Mouse (Mus musculus) midbrain, embryonic 10.5 days (tissue): ENCODE results near the gene Alkal2. TPM values are rescaled to one million over a fixed set of nuclear protein-coding genes. Genes with fewer than 3 reads are reported as not detected.
A peak's percentile ranks its signal among the peaks of the same experiment; 100 is the strongest.

Source experiments
- DNase-seq: peaks from one replicate; pipeline ENCODE4 v3.0.0-alpha.2; 2017; ENCODE audit warnings: low spot score
- H3K27ac ChIP-seq: fragments of 300-500 bp; sonication (generic); replicated peaks from 2 replicates; pipeline ENCODE4 v1.5.1; 2016; ENCODE audit warnings: mild to moderate bottlenecking
- H3K27me3 ChIP-seq: fragments of 300-500 bp; sonication (generic); 2 replicates; pipeline ENCODE4 v1.6.1; 2016; ENCODE audit warnings: low read depth, mild to moderate bottlenecking; ENCODE audit not compliant: poor library complexity, severe bottlenecking
- H3K36me3 ChIP-seq: fragments of 300-500 bp; sonication (generic); 2 replicates; pipeline ENCODE4 v1.6.1; 2016; ENCODE audit warnings: mild to moderate bottlenecking, moderate library complexity
- H3K4me1 ChIP-seq: fragments of 300-500 bp; sonication (generic); 2 replicates; pipeline ENCODE4 v1.6.1; 2016
- H3K4me3 ChIP-seq: fragments of 300-500 bp; sonication (generic); 2 replicates; pipeline ENCODE4 v1.5.1; 2016; ENCODE audit warnings: mild to moderate bottlenecking, moderate library complexity
- H3K9me3 ChIP-seq: fragments of 300-500 bp; sonication (generic); replicated peaks from 2 replicates; pipeline ENCODE4 v1.6.1; 2016; ENCODE audit warnings: mild to moderate bottlenecking
- WGBS: fragments of 180-500 bp; shearing (Covaris S2); methylation state at CpG from one replicate; pipeline ENCODE4 v1.1.7; 2016; 5-methylcytosine and 5-hydroxymethylcytosine counted together
- polyA plus RNA-seq: library from polyadenylated mRNA; unstranded; fragments of >200 nt; fragmentation: Nextera tagmentation; extraction: Ambion mirVana; gene quantifications from 2 replicates; pipeline ENCODE4 v1.2.1, GENCODE M21; 2016

Gene Alkal2
- 0.25 and 0.38 TPM in 2 replicates for polyA plus RNA-seq

DNA sequence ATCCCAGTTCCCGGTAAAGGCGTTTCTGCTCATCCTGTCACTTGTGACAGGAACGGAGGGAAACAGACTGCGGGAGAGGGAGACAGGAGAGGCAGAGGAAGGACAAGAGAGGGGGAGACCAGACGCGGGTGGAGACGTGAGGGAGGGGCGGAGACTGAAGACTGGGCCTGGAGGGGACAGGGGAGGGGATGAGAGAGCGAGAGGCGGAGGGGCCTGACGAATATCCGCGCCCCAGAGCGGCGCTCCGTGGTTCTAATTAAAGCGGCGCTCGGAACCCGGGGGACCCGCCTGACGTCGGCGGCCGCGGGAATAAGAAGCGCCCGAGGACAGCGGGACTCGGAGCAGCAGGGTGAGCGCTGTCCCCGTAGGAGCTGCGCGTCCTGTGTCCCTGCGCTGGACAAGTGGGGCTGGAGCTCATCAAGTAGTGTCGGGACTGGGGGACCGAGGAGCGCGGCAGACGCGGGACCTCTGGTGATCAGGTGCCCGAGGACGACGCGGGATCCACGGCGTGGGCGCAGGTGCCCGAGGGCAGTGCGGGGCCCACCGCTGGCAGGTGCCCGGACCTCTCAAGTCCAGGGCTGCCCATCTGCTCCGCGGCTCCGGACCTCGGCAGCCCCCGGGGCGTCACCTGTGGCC lies at the start of gene Alkal2:
Alkal2 (plus strand) TSS at position 337 of the 636 bp plus-strand sequence.
- peak within 1 kb of the TSS; percentile 72 for H3K4me3 ChIP-seq
- peak within 1 kb of the TSS; percentile 28; the same call in 1 of the 2 replicates for H3K27ac ChIP-seq
- no peaks in the 10 kb centered on the region for H3K36me3 ChIP-seq
- peaks cover 56% of the 10 kb centered on the region for H3K27me3 ChIP-seq
- peaks cover 15% of the 10 kb centered on the region for H3K4me1 ChIP-seq
- no peaks in the 10 kb centered on the region for H3K9me3 ChIP-seq
- peak; percentile 48 for DNase-seq
- WGBS, result under 1% methylated on average over 58 of the region's 58 CpGs

DNA sequence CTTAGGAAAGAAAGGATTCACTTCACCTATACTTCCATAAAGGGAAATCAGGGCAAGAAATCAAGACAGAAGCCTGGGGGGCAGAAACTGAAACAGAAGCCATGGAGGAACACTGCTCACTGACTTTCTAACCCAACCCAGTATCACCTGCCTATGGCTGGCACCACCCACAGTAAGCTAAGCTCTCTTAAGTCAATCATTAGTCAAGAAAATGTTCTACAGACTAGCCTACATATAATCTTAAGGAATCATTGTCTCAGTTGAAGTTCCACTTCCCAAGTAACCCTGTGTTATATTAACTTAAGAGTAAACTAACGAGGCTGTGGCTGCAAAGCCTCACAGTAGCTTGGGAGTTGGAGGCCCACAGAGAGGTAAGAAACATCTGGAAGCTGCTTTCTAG lies 35.6 kb upstream of the Alkal2 start:
- DNase-seq, result no peak
- Histone ChIP-seq H3K4me1 (0 out of 2 replicates have a peak, but pooled peaks cover 2% of the 10 kb centered on the region), H3K9me3 (no peaks in the 10 kb centered on the region), H3K27me3 (no peaks in the 10 kb centered on the region), H3K4me3 (no peak overlapping the region), H3K27ac (no peak overlapping the region), H3K36me3 (no peaks in the 10 kb centered on the region)
- WGBS, result 81% methylated on average over 1 of the region's 1 CpGs

DNA sequence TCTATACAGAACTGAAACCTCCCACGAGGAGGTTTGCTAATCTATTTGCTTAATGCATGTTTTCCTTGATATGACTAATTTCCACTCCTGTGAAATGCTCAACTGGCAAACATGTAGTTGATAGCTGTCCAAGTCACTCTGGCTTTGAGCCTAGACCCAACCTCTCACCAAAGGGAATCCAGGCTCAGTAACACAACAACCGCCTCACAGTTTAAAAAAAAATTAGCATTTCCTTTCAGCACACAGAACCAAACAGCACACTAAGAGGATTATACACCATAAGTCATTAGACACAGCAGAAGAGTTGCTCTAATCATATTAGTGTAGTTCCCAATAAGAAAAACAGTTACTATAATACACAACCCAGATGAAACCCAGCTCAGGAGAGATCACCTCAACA lies 33.2 kb upstream of the Alkal2 start:
- no peak for DNase-seq
- 56% methylated on average over 2 of the region's 2 CpGs for WGBS
- 0 out of 2 replicates have a peak, but pooled peaks cover 2% of the 10 kb centered on the region for H3K4me1 ChIP-seq
- H3K9me3 ChIP-seq, result no peaks in the 10 kb centered on the region
- H3K27me3 ChIP-seq, result no peaks in the 10 kb centered on the region
- H3K27ac ChIP-seq, result no peak overlapping the region
- H3K36me3 ChIP-seq, result no peaks in the 10 kb centered on the region
- no peak overlapping the region for H3K4me3 ChIP-seq

DNA sequence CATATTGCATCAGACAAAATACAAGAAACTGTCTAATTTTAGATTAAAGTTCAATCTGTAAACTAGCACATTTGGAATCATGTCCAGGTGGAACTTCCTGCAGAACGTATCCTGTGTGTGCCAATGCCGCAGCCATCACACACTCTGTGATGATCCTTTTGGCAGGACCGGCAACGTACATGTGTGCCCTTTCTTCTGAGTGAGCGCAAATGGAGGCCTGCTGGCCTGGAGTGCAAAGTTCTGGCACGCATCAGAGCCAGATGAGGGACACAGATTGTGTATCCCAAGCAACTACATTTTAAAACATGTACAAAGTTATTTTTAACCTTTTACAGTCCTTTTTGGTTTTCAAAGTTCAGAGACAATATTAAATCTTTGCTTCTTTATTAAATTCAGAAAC lies 32.3 kb upstream of the Alkal2 start:
- no peaks in the 10 kb centered on the region for H3K36me3 ChIP-seq
- no peak overlapping the region for H3K4me3 ChIP-seq
- H3K9me3 ChIP-seq, result no peaks in the 10 kb centered on the region
- no peak for DNase-seq
- H3K27ac ChIP-seq, result no peak overlapping the region
- H3K27me3 ChIP-seq, result no peaks in the 10 kb centered on the region
- 0 out of 2 replicates have a peak, but pooled peaks cover 2% of the 10 kb centered on the region for H3K4me1 ChIP-seq
- 93% methylated on average over 6 of the region's 6 CpGs for WGBS

DNA sequence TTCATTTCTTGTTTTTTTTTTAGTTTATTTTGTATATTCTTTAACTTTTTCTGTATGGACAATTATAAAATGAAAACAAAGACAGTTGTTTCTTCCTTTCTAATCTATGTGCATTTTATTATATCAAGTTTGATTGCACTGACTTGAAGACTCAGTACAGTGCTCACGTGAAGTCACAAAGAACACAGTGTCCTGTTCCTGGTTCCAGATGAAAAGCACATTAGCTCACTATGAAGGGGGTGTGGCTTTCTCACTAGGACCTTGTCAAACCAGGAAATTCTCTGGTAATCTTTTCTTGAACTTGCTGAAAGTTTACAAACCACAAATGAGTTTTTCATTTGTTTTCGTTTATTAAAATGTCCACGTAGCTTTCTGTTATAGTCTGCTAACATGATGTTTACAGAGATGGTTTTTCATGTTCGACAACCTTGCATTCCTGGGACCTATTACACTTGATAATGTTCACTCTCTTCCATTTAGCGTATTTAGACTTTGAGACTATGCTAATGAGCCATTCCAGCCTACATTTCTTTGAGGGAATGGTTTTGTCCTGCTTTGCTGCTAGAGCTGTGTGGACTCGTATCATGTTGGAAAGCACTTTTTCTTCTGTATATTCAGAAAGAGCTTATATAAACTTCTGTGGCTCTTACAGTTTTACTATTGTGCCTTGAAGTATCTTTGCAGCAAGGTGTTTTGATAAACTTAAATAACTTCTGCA lies 28.5 kb upstream of the Alkal2 start:
- DNase-seq, result no peak
- no peak overlapping the region for H3K4me3 ChIP-seq
- WGBS, result 86% methylated on average over 6 of the region's 6 CpGs
- 0 out of 2 replicates have a peak, but pooled peaks cover 2% of the 10 kb centered on the region for H3K4me1 ChIP-seq
- no peaks in the 10 kb centered on the region for H3K9me3 ChIP-seq
- no peaks in the 10 kb centered on the region for H3K27me3 ChIP-seq
- H3K36me3 ChIP-seq, result no peaks in the 10 kb centered on the region
- H3K27ac ChIP-seq, result no peak overlapping the region

DNA sequence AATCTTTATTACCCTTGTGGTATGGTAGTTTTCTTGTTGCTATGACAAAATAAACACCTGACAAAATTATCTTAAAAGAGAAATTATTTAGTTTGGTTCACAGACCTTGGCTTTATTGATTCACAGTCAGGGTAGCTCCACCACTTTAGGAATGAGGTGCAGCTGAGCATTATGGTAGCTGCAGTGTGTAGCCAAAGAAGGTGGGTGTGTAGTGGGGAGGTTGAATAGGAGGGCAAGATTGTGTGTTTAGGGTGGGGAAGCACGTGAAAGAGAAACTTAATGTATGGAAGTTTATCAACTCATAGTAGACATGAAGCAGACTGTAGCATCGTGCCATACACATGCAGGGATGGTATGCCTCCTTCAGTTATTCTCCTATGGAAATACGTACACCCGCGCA lies 27.9 kb upstream of the Alkal2 start:
- no peaks in the 10 kb centered on the region for H3K9me3 ChIP-seq
- H3K4me3 ChIP-seq, result no peak overlapping the region
- no peaks in the 10 kb centered on the region for H3K36me3 ChIP-seq
- WGBS, result 89% methylated on average over 5 of the region's 5 CpGs
- H3K27ac ChIP-seq, result no peak overlapping the region
- no peaks in the 10 kb centered on the region for H3K27me3 ChIP-seq
- DNase-seq, result no peak
- no peaks in the 10 kb centered on the region for H3K4me1 ChIP-seq

DNA sequence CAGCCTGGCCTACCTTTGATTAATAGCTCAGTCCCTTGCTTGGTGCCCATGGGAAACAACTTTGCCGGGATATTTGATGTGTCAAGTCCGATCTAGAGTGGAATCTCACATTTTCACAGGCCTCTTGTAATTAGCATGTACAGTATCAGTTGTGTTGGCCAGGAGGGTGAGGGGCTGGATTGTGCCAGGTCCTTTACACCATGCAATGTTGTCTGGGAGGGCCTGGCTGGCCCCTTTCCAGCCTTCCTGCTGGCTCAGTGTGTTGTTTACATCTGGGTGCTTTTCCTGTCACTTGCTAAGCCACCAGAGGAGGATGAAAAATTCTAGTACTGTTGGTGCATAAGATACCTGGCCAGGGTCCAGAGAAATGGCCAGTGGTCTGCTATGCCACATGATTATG lies 19.8 kb upstream of the Alkal2 start:
- Histone ChIP-seq H3K4me1 (no peaks in the 10 kb centered on the region), H3K9me3 (no peaks in the 10 kb centered on the region), H3K27me3 (no peaks in the 10 kb centered on the region), H3K4me3 (no peak overlapping the region), H3K27ac (no peak overlapping the region), H3K36me3 (no peaks in the 10 kb centered on the region)
- no peak for DNase-seq
- WGBS, result 88% methylated on average over 2 of the region's 2 CpGs

DNA sequence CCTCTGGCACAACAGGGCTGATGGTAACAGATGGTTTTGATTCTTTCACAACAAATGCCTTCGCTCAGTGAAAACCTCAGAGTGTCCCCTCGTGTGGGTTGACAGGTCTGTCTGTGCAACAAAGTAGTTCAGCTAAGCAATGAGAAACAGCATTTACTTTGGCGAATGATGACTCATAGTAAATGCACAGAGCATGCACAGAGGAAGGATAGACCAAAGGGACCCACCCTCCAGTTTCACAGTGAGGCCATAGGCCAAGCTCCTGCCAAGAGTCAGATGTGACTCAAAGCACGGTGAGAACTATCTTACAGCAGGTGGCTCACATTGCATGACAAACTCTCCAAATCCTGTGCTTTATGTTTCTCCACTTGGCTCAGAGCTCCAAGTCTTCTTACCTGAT lies 18.3 kb upstream of the Alkal2 start:
- Histone ChIP-seq H3K4me3 (no peak overlapping the region), H3K9me3 (no peaks in the 10 kb centered on the region), H3K36me3 (no peaks in the 10 kb centered on the region), H3K27ac (no peak overlapping the region), H3K27me3 (no peaks in the 10 kb centered on the region), H3K4me1 (no peaks in the 10 kb centered on the region)
- no peak for DNase-seq
- WGBS, result 77% methylated on average over 4 of the region's 4 CpGs

DNA sequence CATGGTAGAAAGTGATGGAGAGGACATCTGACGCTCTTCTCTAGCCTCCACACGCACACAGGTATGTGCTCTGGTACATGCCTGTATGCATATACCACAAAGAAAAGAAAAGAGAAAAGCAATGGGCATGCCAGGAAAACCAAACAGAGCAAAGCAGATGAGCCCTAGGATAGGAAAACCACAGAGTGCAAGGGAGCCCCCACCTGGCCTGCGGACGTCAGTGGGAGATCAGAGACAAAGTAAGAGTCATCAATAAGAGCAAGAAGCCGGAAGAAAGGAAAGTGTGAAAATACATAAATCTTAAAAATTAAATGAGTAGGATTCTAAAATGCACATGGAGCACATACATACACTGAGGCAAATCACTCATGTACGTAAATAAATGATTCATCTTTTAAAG lies 4.7 kb upstream of the Alkal2 start:
- peaks cover 9% of the 10 kb centered on the region for H3K4me1 ChIP-seq

DNA sequence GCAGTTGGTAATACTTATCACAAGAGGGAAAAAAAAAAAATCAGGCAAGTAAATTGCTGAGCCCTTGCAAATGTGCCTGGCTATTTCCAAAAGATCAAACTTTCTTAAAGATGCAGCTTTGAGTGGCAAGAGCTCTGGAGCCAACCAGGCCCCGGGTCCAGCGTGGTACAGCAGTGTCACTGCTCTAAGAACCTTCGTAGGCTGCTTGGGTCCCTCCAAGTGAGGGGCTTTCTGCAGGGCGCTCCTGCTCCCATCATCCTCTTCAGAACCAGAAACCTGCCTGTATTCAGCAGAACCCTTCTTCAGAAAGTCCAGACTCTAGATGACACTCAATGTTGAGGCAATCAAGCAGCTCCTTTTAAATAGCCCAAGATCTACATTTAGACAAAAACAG lies 533 bp upstream of the Alkal2 start:
- Histone ChIP-seq H3K27ac (no peak overlapping the region), H3K9me3 (no peaks in the 10 kb centered on the region), H3K4me3 (peak overlapping the region; percentile 72), H3K4me1 (peaks cover 15% of the 10 kb centered on the region), H3K36me3 (no peaks in the 10 kb centered on the region), H3K27me3 (peaks cover 56% of the 10 kb centered on the region)
- no peak for DNase-seq
- WGBS, result 16% methylated on average over 4 of the region's 4 CpGs

More for the DNA sequence above, 4.7 kb upstream of the Alkal2 start:
- no peak for DNase-seq
- WGBS, result 72% methylated on average over 6 of the region's 6 CpGs
- no peaks in the 10 kb centered on the region for H3K9me3 ChIP-seq
- no peak overlapping the region for H3K27ac ChIP-seq
- H3K36me3 ChIP-seq, result no peaks in the 10 kb centered on the region
- H3K4me3 ChIP-seq, result no peak overlapping the region
- peaks cover 25% of the 10 kb centered on the region for H3K27me3 ChIP-seq

DNA sequence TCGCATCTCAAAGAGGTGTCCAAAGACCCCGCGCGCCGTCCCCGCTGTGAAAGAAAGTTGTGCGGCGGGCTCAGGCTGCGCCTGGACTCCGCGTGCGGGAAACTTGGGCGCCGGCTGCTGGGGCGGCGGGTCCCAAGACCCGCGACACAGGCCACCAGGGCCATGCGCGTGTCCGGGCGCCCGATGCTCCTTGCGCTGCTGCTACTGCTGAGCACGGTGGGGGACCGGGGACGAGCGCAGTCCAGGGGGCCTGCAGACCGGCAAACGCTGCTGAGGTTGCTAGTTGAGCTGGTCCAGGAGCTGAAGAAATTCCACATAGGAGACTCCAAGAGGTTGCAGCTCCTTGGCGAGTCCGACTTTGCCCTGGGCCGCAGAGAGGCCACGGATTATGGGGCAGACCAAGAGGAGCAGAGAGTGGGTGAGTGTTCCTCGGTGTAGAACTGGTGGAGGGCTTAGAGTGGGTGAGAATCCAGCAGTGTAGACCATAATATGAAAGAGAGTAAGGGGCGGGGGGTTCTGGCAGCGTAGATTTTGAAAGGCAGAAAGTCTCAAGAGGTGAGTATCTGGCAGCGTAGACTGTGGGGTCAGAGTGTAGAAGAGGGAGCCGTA lies 604 bp downstream of the Alkal2 start:
- peak; percentile 40 for DNase-seq
- 9% methylated on average over 39 of the region's 39 CpGs for WGBS
- Histone ChIP-seq H3K27me3 (peaks cover 56% of the 10 kb centered on the region), H3K4me3 (peak overlapping the region; percentile 72), H3K4me1 (peaks cover 15% of the 10 kb centered on the region), H3K27ac (peak overlapping the region; percentile 28; the same call in 1 of the 2 replicates), H3K9me3 (no peaks in the 10 kb centered on the region), H3K36me3 (no peaks in the 10 kb centered on the region)

DNA sequence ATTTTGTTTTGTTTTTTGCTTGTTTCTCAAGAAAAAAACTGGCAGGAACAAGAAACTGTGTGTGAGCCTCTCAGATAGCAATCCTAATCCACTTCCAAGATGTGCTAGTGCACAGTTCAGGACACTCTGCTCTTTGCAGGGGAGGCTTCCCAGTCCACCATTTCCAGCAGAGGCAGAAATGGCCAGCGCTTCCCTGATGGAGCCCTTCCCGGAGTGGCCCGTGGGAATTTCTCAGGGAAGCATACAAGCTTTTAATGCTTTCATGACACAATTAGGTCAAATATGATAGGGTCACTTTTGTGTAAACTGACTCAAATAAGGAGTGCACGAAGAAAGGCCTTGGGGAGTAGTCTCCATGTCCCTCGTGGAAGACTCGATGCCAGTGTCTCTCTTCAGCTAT lies 1.8 kb downstream of the Alkal2 start:
- Histone ChIP-seq H3K4me3 (no peak overlapping the region), H3K36me3 (no peaks in the 10 kb centered on the region), H3K27ac (no peak overlapping the region), H3K4me1 (peaks cover 15% of the 10 kb centered on the region), H3K27me3 (peaks cover 56% of the 10 kb centered on the region), H3K9me3 (no peaks in the 10 kb centered on the region)
- DNase-seq, result no peak
- WGBS, result 88% methylated on average over 6 of the region's 6 CpGs

DNA sequence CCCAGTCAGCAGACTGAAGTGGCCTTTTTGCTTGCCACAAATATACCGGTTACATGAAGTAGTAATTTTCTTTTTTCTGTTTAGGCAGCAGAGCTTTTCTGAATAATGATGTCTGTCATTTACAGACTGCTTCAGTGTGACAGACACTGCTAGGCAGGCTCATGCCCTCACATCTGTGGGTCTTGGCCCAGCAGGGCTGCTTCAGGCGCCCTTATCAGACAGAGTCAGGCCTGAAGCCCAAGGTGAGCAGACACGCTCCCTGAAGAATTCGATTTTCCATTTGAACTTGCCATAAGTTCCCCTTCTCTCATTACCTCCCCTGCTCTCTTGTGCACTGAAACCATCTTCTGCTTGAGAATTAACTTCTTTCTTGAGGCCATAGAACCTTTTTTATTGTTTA lies 3.9 kb downstream of the Alkal2 start:
- Histone ChIP-seq H3K36me3 (no peaks in the 10 kb centered on the region), H3K9me3 (no peaks in the 10 kb centered on the region), H3K27ac (no peak overlapping the region), H3K4me3 (no peak overlapping the region), H3K27me3 (peaks cover 45% of the 10 kb centered on the region), H3K4me1 (peaks cover 15% of the 10 kb centered on the region)
- no peak for DNase-seq
- 90% methylated on average over 4 of the region's 4 CpGs for WGBS
